Mouse (Mus musculus): ENCODE data around the gene Cox6b1.

The Cox6b1 gene

DNA sequence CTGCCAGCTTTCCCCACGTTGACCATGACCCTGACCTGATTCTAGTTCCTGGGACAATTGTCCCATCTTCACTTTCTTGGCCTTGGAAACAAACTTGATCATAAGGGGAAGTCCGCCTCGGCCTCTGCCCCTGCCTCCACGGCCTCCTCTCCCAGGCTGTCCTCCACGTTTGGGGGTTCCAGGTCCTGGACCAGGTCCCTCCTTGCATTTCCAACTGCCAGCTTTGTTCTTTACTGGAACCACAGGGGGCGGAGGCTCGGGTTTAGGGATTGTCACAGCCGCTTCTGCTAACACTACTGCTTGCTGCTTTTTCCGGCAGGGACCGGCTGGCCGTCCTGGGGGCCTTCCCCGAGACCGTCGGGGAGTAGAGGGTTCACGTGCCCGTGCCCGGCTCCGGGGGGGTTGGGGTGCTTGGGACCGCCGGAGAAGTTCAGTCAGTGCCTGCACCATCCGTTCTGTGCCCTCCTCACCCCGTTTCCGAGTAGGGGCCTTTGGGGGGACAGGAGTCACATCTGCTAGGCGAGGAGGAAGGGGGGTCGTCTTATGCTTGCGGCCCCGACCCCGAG, 39.4 kb downstream of the Cox6b1 start:
- no peak for DNase-seq (ENCODE audit: low read depth, low spot score)

DNA sequence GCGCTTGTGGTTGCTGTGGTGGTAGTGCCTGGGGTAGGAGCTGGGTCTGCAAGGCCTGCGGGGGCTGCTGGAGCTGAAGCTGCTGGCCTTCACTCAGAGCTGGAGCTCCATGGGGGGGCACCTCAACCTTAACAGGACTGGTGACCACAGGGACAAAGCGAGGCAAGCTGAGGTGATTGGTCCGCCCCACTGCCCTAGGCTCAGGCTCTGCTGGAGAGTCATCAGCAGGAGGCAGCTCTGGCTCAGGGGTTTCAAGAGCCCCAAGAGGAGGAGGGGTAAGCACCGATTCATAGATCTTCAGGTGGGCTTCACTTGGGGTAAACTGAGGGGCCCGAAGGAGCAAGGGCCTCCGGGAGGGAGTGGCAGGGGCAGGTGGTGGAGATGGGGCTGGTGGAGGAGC, 40.8 kb downstream of the Cox6b1 start:
- no peak for DNase-seq (ENCODE audit: low read depth, low spot score)

DNA sequence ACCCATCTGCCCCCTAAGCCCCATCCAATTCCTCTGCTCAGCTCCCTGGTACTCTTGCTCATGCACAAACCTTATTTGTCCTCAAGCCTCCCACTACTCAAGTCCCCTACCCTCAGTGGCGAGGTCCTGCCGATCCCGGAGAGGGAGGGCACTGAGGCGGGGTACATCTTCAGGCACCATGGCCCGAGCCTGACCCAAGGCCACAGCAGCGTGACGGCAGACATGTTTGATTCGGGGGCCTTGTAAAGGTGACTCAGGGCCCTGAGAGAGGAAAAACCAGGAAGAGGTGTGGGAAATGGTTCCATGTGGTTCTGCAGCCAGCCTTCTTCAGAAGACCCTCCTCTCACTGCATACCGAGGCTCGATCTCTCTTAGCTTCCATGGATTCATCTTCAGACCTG, 41.6 kb downstream of the Cox6b1 start:
- DNase-seq (ENCODE audit: low read depth, low spot score): no peak

GRCm38 (mm10) chr7:30581547-30581946, 44.4 kb downstream of the Cox6b1 start:
- DNase-seq (ENCODE audit: low read depth, low spot score): no peak

GRCm38 (mm10) chr7:30579950-30580349, 46.0 kb downstream of the Cox6b1 start:
- no peak for DNase-seq (ENCODE audit: low read depth, low spot score)

GRCm38 (mm10) chr7:30572969-30573368, 53.0 kb downstream of the Cox6b1 start:
- peak; percentile 81 for DNase-seq (ENCODE audit: low read depth, low spot score)

- no peak for DNase-seq (ENCODE audit: low read depth, low spot score)
These were observed 53.6 kb downstream of the Cox6b1 start for GRCm38 (mm10) chr7:30572389-30572788.

GRCm38 (mm10) chr7:30567555-30567954, 58.4 kb downstream of the Cox6b1 start:
- DNase-seq (ENCODE audit: low read depth, low spot score): no peak
